Mouse (Mus musculus) gastrocnemius, adult 8-10 months (tissue): ENCODE results near the gene Atp5g2. TPM values are rescaled to one million over a fixed set of nuclear protein-coding genes. Genes with fewer than 3 reads are reported as not detected.
"Not testable (repeated sequence)": the region's sequence is repeated elsewhere in the genome, so short reads cannot be mapped to it uniquely, and the experiment has no call there.

ENCODE experiments used
- DNase-seq, 2 experiments: peaks; one replicate each; pipeline ENCODE4 v3.0.0; 2022; ENCODE audit warnings: low spot score in 2 of 2
- total RNA-seq, 4 experiments: library from RNA; stranded (reverse); gene quantifications; 2 replicates each; pipeline ENCODE4 v1.2.4; 2022

Atp5g2 gene
- total RNA-seq, 4 experiments from 2014 or later, result 12.4 to 33.5 (median 21.7) TPM

- no peak for DNase-seq
Observed at GRCm38 (mm10) chr15:102669571-102669970, 2.6 kb downstream of the Atp5g2 start.

- DNase-seq, result peak; percentile 23 to 43
Observed at GRCm38 (mm10) chr15:102665494-102665893, 6.7 kb downstream of the Atp5g2 start.

- DNase-seq, result no peak
Observed at GRCm38 (mm10) chr15:102663825-102664224, 8.3 kb downstream of the Atp5g2 start.

GRCm38 (mm10) chr15:102662601-102663000 is 9.6 kb downstream of the Atp5g2 start:
- DNase-seq, result not testable (repeated sequence)

- DNase-seq, result peak; percentile 18 to 22
Observed at GRCm38 (mm10) chr15:102657926-102658381, 14.2 kb downstream of the Atp5g2 start.

- DNase-seq, result no peak
Observed at GRCm38 (mm10) chr15:102656658-102657057, 15.5 kb downstream of the Atp5g2 start.

- DNase-seq, result not testable (repeated sequence)
Observed at GRCm38 (mm10) chr15:102651928-102652660, 20.1 kb downstream of the Atp5g2 start.

GRCm38 (mm10) chr15:102651107-102651506 is 21.0 kb downstream of the Atp5g2 start:
- DNase-seq, result no peak

GRCm38 (mm10) chr15:102635817-102636216 is 36.3 kb downstream of the Atp5g2 start:
- DNase-seq, result no peak

GRCm38 (mm10) chr15:102634684-102635083 is 37.5 kb downstream of the Atp5g2 start:
- no peak for DNase-seq

- DNase-seq, result peak in 1 of 2 experiments; percentile 65
Observed at GRCm38 (mm10) chr15:102625687-102626055, 46.5 kb downstream of the Atp5g2 start.

- peak; percentile 99 to 100 for DNase-seq
Observed at GRCm38 (mm10) chr15:102624970-102625686, 47.0 kb downstream of the Atp5g2 start, which contains the start of the genes Gm28047 and Atf7. Gm28047 (minus strand) TSS chr15:102625067. Atf7 (minus strand) TSS chr15:102625464.

- DNase-seq, result peak in 1 of 2 experiments; percentile 3
Observed at GRCm38 (mm10) chr15:102624291-102624969, 47.7 kb downstream of the Atp5g2 start.

- no peak for DNase-seq
Observed at GRCm38 (mm10) chr15:102623121-102623520, 49.0 kb downstream of the Atp5g2 start.

- DNase-seq, result no peak
Observed at GRCm38 (mm10) chr15:102622536-102622935, 49.6 kb downstream of the Atp5g2 start.

GRCm38 (mm10) chr15:102620765-102621164 is 51.4 kb downstream of the Atp5g2 start:
- no peak for DNase-seq

- no peak for DNase-seq
Observed at GRCm38 (mm10) chr15:102619486-102619885, 52.7 kb downstream of the Atp5g2 start.

- DNase-seq, result no peak
Observed at GRCm38 (mm10) chr15:102617654-102618053, 54.5 kb downstream of the Atp5g2 start.

- no peak for DNase-seq
Observed at GRCm38 (mm10) chr15:102616174-102616573, 56.0 kb downstream of the Atp5g2 start.

- DNase-seq, result no peak
Observed at GRCm38 (mm10) chr15:102614224-102614623, 57.9 kb downstream of the Atp5g2 start.

- DNase-seq, result no peak
Observed at GRCm38 (mm10) chr15:102612966-102613365, 59.2 kb downstream of the Atp5g2 start.
